Mouse (Mus musculus) liver, adult 2 months (tissue): ENCODE results near the gene Slu7.

Source experiments
- CTCF ChIP-seq: fragments of 200-500 bp; IDR thresholded peaks from 2 replicates; pipeline ENCODE4 v1.5.1; 2011; ENCODE audit warnings: low read depth, low read length, control low read depth
- POLR2A ChIP-seq: fragments of 200-500 bp; IDR thresholded peaks from 2 replicates; pipeline ENCODE4 v1.6.1; 2011; ENCODE audit warnings: low read length, control low read depth; ENCODE audit not compliant: insufficient read depth; ENCODE audit errors: extremely low read depth

GRCm38 (mm10) chr11:43434024-43434407, 472 bp downstream of the Slu7 start:
- no peak for TF ChIP-seq CTCF
- no peak for TF ChIP-seq POLR2A
